Mouse (Mus musculus): ENCODE measurements around the gene Arhgap10. TPM values are rescaled to one million over a fixed set of nuclear protein-coding genes. Genes with fewer than 3 reads are reported as not detected.

Gene Arhgap10
- total and polyA plus RNA-seq, 3 experiments: 2.7 to 5.9 (median 4.8) TPM

GRCm38 (mm10) chr8:77406444-77406843 is 111.3 kb downstream of the Arhgap10 start:
- Histone ChIP-seq H3K27ac (ENCODE audit: insufficient read depth, low read depth) (no peak overlapping the region), H3K9me3 (replicated peaks; ENCODE audit: low read length) (no peaks in the 10 kb centered on the region), H3K4me3 (replicated peaks in 1 of 3; ENCODE audit: low read depth in 2 of 3, low read length in 2 of 3, poor library complexity in 1 of 3) (no peak overlapping the region), H3K4me2 (ENCODE audit: insufficient read depth, low read depth, poor library complexity, severe bottlenecking) (no peak overlapping the region), H3K79me2 (replicated peaks; ENCODE audit: control insufficient read depth, extremely low read depth, insufficient read depth, poor library complexity, severe bottlenecking) (no peaks in the 10 kb centered on the region), H3K4me1 (ENCODE audit: control insufficient read depth in 1 of 2, insufficient read depth in 2 of 2) (peaks cover 6 to 8% of the 10 kb centered on the region in 2 experiments; a peak in 3 of 4 replicates), H3K36me3 (replicated peaks in 1 of 2; ENCODE audit: control insufficient read depth in 1 of 2, insufficient read depth in 1 of 2, low read length in 1 of 2) (peaks cover 2 to 8% of the 10 kb centered on the region in 2 experiments), H3K27me3 (replicated peaks) (no peaks in the 10 kb centered on the region), H3K9ac (ENCODE audit: insufficient read depth, low read depth) (no peak overlapping the region)
- TF ChIP-seq ZKSCAN1 (IDR thresholded peaks at IDR 0.05; ENCODE audit: borderline replicate concordance, low read depth, low read length) (no peak), NELFE (IDR thresholded peaks at IDR 0.05; ENCODE audit: low read depth, low read length) (no peak), IRF4 (IDR thresholded peaks at IDR 0.05; ENCODE audit: low read depth, low read length) (no peak), EP300 (IDR thresholded peaks at IDR 0.05; ENCODE audit: low read length) (no peak), BHLHE40 (IDR thresholded peaks at IDR 0.05; ENCODE audit: low read depth, low read length) (no peak), HCFC1 (IDR thresholded peaks at IDR 0.05; ENCODE audit: low read depth, low read length) (no peak), CHD2 (IDR thresholded peaks at IDR 0.05; ENCODE audit: low read length) (no peak), POLR2A (IDR thresholded peaks at IDR 0.05; ENCODE audit: low read depth, low read length) (no peak), NRF1 (IDR thresholded peaks at IDR 0.05; ENCODE audit: low read depth, low read length) (no peak), ZMIZ1 (IDR thresholded peaks at IDR 0.05; ENCODE audit: low read depth, low read length) (no peak), E2F4 (IDR thresholded peaks at IDR 0.05; ENCODE audit: insufficient replicate concordance, low read depth, low read length) (no peak), PAX5 (IDR thresholded peaks at IDR 0.05; ENCODE audit: low read length) (no peak), MEF2A (IDR thresholded peaks at IDR 0.05; ENCODE audit: borderline replicate concordance, low read depth, low read length) (no peak), ZC3H11A (IDR thresholded peaks at IDR 0.05; ENCODE audit: low read depth, low read length) (no peak)
- dilution Hi-C loops (cut with MboI; ENCODE audit: extremely low pct_ligation_motif_present, extremely low pct_unique_long_range_greater_than_20kb, low sequenced_read_pairs): no loop called here
- in situ Hi-C loops (cut with MboI; ENCODE audit: low pct_ligation_motif_present, low pct_unique_long_range_greater_than_20kb, low sequenced_read_pairs): no loop called here
- no peak for DNase-seq (ENCODE audit: extremely low read depth)

GRCm38 (mm10) chr8:77404017-77404416 is 113.7 kb downstream of the Arhgap10 start:
- peaks cover 8 to 25% of the 10 kb centered on the region in 2 experiments; a peak in 3 of 4 replicates for H3K4me1 ChIP-seq (ENCODE audit: control insufficient read depth in 1 of 2, insufficient read depth in 2 of 2)
- TF ChIP-seq RCOR1 (conservative IDR thresholded peaks at IDR 0.05; ENCODE audit: low read depth, low read length) (no peak), EP300 (IDR thresholded peaks at IDR 0.05; ENCODE audit: low read length) (no peak), E2F4 (IDR thresholded peaks at IDR 0.05; ENCODE audit: insufficient replicate concordance, low read depth, low read length) (no peak), PAX5 (IDR thresholded peaks at IDR 0.05; ENCODE audit: low read length) (no peak), ZKSCAN1 (IDR thresholded peaks at IDR 0.05; ENCODE audit: borderline replicate concordance, low read depth, low read length) (no peak), MAZ (IDR thresholded peaks at IDR 0.05; ENCODE audit: low read depth, low read length) (no peak), BHLHE40 (IDR thresholded peaks at IDR 0.05; ENCODE audit: low read depth, low read length) (no peak), CHD2 (IDR thresholded peaks at IDR 0.05; ENCODE audit: low read length) (no peak), SMC3 (IDR thresholded peaks at IDR 0.05; ENCODE audit: low read depth, low read length) (no peak), UBTF (IDR thresholded peaks at IDR 0.05; ENCODE audit: low read depth, low read length) (no peak), ZC3H11A (IDR thresholded peaks at IDR 0.05; ENCODE audit: low read depth, low read length) (no peak), MEF2A (IDR thresholded peaks at IDR 0.05; ENCODE audit: borderline replicate concordance, low read depth, low read length) (no peak), NELFE (IDR thresholded peaks at IDR 0.05; ENCODE audit: low read depth, low read length) (no peak), MAFK (IDR thresholded peaks at IDR 0.05; ENCODE audit: insufficient replicate concordance, low read length) (no peak), IRF4 (IDR thresholded peaks at IDR 0.05; ENCODE audit: low read depth, low read length) (no peak)
- H3K9me3 ChIP-seq (replicated peaks; ENCODE audit: low read length): no peaks in the 10 kb centered on the region
- no peak overlapping the region for H3K9ac ChIP-seq (ENCODE audit: insufficient read depth, low read depth)
- no peak overlapping the region for H3K27ac ChIP-seq (ENCODE audit: insufficient read depth, low read depth)
- no peak overlapping the region for H3K4me3 ChIP-seq (replicated peaks in 1 of 3; ENCODE audit: low read depth in 2 of 3, low read length in 2 of 3, poor library complexity in 1 of 3)
- peaks cover 0 to 4% of the 10 kb centered on the region in 2 experiments for H3K36me3 ChIP-seq (replicated peaks in 1 of 2; ENCODE audit: control insufficient read depth in 1 of 2, insufficient read depth in 1 of 2, low read length in 1 of 2)
- no peaks in the 10 kb centered on the region for H3K27me3 ChIP-seq (replicated peaks)
- no peaks in the 10 kb centered on the region for H3K79me2 ChIP-seq (replicated peaks; ENCODE audit: control insufficient read depth, extremely low read depth, insufficient read depth, poor library complexity, severe bottlenecking)
- DNase-seq (ENCODE audit: extremely low read depth): no peak
- dilution Hi-C loops (cut with MboI; ENCODE audit: extremely low pct_ligation_motif_present, extremely low pct_unique_long_range_greater_than_20kb, low sequenced_read_pairs): no loop called here
- H3K4me2 ChIP-seq (ENCODE audit: insufficient read depth, low read depth, poor library complexity, severe bottlenecking): no peak overlapping the region
- in situ Hi-C loops (cut with MboI; ENCODE audit: low pct_ligation_motif_present, low pct_unique_long_range_greater_than_20kb, low sequenced_read_pairs): no loop called here

Data from CH12.LX (cell line).